Mouse (Mus musculus) cerebellum, adult 2 months (tissue): Measurements from ENCODE around the gene Gm11213.

ENCODE experiments used
- CTCF ChIP-seq: fragments of 200-500 bp; IDR thresholded peaks from 2 replicates; pipeline ENCODE4 v1.5.1; 2011; ENCODE audit warnings: low read depth, mild to moderate bottlenecking, control low read depth, low read length, moderate library complexity, borderline replicate concordance; ENCODE audit not compliant: insufficient read depth
- POLR2A ChIP-seq: fragments of 200-500 bp; IDR thresholded peaks from 2 replicates; pipeline ENCODE4 v1.6.1; 2011; ENCODE audit warnings: low read length, control low read depth, borderline replicate concordance; ENCODE audit not compliant: insufficient read depth

DNA sequence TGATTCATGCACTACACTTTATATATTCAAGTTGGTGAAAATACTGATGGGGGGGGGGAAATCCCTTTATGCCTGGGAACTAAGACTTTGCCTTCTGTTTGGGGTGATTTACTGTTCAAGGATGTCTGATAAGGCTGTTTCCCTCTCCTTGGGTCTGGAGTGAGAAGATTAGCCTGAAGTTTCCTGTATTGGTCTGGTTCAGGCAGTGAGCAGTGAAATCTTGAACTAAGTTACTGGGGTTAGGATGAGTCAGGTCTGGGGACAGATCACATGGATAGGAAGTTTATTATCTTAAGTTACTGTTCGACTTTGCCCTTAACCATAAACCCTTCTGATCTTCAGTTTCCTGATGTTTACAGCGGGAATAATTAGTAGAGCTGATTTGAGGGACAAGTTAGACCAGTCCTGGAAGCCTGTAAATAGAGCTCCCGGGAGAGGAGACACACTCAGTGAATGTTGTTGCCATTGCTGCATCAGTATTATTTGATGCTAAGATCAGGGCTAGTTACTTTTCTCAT lies 20.6 kb upstream of the Gm11213 start:
- TF ChIP-seq POLR2A (no peak), CTCF (no peak)
